Mouse (Mus musculus) megakaryocyte-erythroid progenitor cell, adult 5 weeks (primary cell): ENCODE measurements around the gene Olfr890. TPM values are rescaled to one million over a fixed set of nuclear protein-coding genes. Genes with fewer than 3 reads are reported as not detected.

Source experiments
- polyA plus RNA-seq: library from polyadenylated mRNA; stranded (reverse); fragments of >175 nt; gene quantifications from 2 replicates; pipeline ENCODE4 v1.2.3, GENCODE M21; 2012

Olfr890 gene
- not detected in 2 replicates for polyA plus RNA-seq

GRCm38 (mm10) chr9:38142217-38142616, at the start of gene Olfr890:
Olfr890 (plus strand) TSS chr9:38142517.

DNA sequence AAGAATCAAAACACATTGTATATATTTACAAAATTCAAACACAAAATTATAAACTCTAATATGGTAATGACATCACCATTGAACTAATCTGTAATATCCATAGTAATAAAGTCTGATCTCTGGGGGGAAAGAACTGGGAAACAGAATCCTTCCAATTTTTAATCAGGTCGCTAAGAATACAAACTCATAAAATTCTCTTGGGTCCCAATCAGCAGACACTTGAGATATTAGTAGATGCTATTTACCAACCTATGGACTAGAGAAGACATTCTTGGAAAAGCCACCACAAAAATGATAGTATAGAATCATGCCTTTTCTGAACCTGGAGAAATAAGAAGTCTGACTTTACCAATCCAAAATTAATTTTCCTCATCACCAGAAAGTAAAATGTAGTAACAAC, 34.5 kb upstream of the Olfr890 start, which contains the start of gene Olfr888:
TSS of gene Olfr888 (plus strand) at position 301 of the 400 bp plus-strand sequence.

GRCm38 (mm10) chr9:38114898-38115297, 27.4 kb upstream of the Olfr890 start, which contains the start of gene Olfr889:
Olfr889 (plus strand) TSS chr9:38115198.

GRCm38 (mm10) chr9:38180721-38181120, 38.4 kb downstream of the Olfr890 start, which contains the start of gene Olfr891:
Olfr891 (minus strand) TSS chr9:38180821.

Other genes starting within 250 kb of the Olfr890 start
- gene Olfr145, start 245.8 kb upstream of the Olfr890 start, polyA plus RNA-seq = not detected in 2 replicates
- gene Olfr878, start 224.7 kb upstream of the Olfr890 start, polyA plus RNA-seq = 0.04 TPM in 1 of 2 replicates, not detected in the other
- not detected in 2 replicates for gene Olfr881, start 150.7 kb upstream of the Olfr890 start, polyA plus RNA-seq
- gene Olfr883, start 116.7 kb upstream of the Olfr890 start, polyA plus RNA-seq = not detected in 2 replicates
- gene Olfr884, start 96.0 kb upstream of the Olfr890 start, polyA plus RNA-seq = not detected in 2 replicates
- gene Olfr885, start 81.2 kb upstream of the Olfr890 start, polyA plus RNA-seq = not detected in 2 replicates
- 0.03 TPM in 1 of 2 replicates, not detected in the other for gene Olfr887, start 58.4 kb upstream of the Olfr890 start, polyA plus RNA-seq
- not detected in 2 replicates for gene Olfr888, start 34.4 kb upstream of the Olfr890 start, polyA plus RNA-seq
- gene Olfr889, start 27.3 kb upstream of the Olfr890 start, polyA plus RNA-seq = not detected in 2 replicates
- not detected in 2 replicates for gene Olfr891, start 38.3 kb downstream of the Olfr890 start, polyA plus RNA-seq
- gene Olfr893, start 65.8 kb downstream of the Olfr890 start, polyA plus RNA-seq = not detected in 2 replicates
- gene Olfr894, start 75.5 kb downstream of the Olfr890 start, polyA plus RNA-seq = not detected in 2 replicates
- not detected in 2 replicates for gene Olfr143, start 110.3 kb downstream of the Olfr890 start, polyA plus RNA-seq
- gene Olfr895, start 125.3 kb downstream of the Olfr890 start, polyA plus RNA-seq = not detected in 2 replicates
- not detected in 2 replicates for gene Olfr896-ps1, start 148.6 kb downstream of the Olfr890 start, polyA plus RNA-seq
- 0.02 TPM in 1 of 2 replicates, not detected in the other for gene Olfr25, start 186.5 kb downstream of the Olfr890 start, polyA plus RNA-seq
- gene Olfr898, start 205.9 kb downstream of the Olfr890 start, polyA plus RNA-seq = 0.03 and 0.04 TPM in 2 replicates
- gene Olfr250, start 224.4 kb downstream of the Olfr890 start, polyA plus RNA-seq = not detected in 2 replicates
- gene Olfr251, start 234.6 kb downstream of the Olfr890 start, polyA plus RNA-seq = not detected in 2 replicates